Mouse (Mus musculus): ENCODE data around the gene Krt77. TPM values are rescaled to one million over a fixed set of nuclear protein-coding genes. Genes with fewer than 3 reads are reported as not detected.

Gene Krt77
- polyA plus RNA-seq, 1 experiment from 2014 or later: not detected

GRCm38 (mm10) chr15:101852571-101852970 lies 16.9 kb downstream of the Krt77 start:
- H3K27ac ChIP-seq (ENCODE audit: low read depth, low read length): no peak overlapping the region
- H3K4me2 ChIP-seq (ENCODE audit: low read depth, low read length, severe bottlenecking): no peak overlapping the region
- 20% methylated on average over 5 of the region's 5 CpGs for WGBS
- no peaks in the 10 kb centered on the region for H3K9me3 ChIP-seq (ENCODE audit: control insufficient read depth, low read length)
- H3K4me3 ChIP-seq (ENCODE audit: low read depth, low read length): no peak overlapping the region
- no peak overlapping the region for H3K9ac ChIP-seq (ENCODE audit: low read length)
- peaks cover 1% of the 10 kb centered on the region; the same call in 1 of the 2 replicates for H3K27me3 ChIP-seq (ENCODE audit: control insufficient read depth, insufficient read depth, low read length)
- DNase-seq (ENCODE audit: low spot score): no peak
- no peak for ATAC-seq (replicated peaks; ENCODE audit: low FRiP score)
- H3K36me3 ChIP-seq (ENCODE audit: control insufficient read depth, insufficient read depth, low read length): no peaks in the 10 kb centered on the region
- peaks cover 3% of the 10 kb centered on the region; the same call in 1 of the 2 replicates for H3K4me1 ChIP-seq (replicated peaks; ENCODE audit: control insufficient read depth, insufficient read depth, low read length)

GRCm38 (mm10) chr15:101850694-101851093 lies 18.8 kb downstream of the Krt77 start, which contains the start of gene Krt1:
TSS of gene Krt1 (minus strand) at chr15:101850794.
- Histone ChIP-seq H3K9me3 (ENCODE audit: control insufficient read depth, low read length) (no peaks in the 10 kb centered on the region), H3K36me3 (ENCODE audit: control insufficient read depth, insufficient read depth, low read length) (no peaks in the 10 kb centered on the region), H3K4me3 (ENCODE audit: low read depth, low read length) (no peak within 1 kb of the TSS), H3K4me1 (replicated peaks; ENCODE audit: control insufficient read depth, insufficient read depth, low read length) (peaks cover 3% of the 10 kb centered on the region; the same call in 1 of the 2 replicates), H3K9ac (ENCODE audit: low read length) (no peak within 1 kb of the TSS), H3K27me3 (ENCODE audit: control insufficient read depth, insufficient read depth, low read length) (no peaks in the 10 kb centered on the region), H3K4me2 (ENCODE audit: low read depth, low read length, severe bottlenecking) (no peak within 1 kb of the TSS), H3K27ac (ENCODE audit: low read depth, low read length) (no peak within 1 kb of the TSS)
- ATAC-seq (replicated peaks; ENCODE audit: low FRiP score): no peak
- 84% methylated on average over 6 of the region's 6 CpGs for WGBS
- no peak for DNase-seq (ENCODE audit: low spot score)

DNA sequence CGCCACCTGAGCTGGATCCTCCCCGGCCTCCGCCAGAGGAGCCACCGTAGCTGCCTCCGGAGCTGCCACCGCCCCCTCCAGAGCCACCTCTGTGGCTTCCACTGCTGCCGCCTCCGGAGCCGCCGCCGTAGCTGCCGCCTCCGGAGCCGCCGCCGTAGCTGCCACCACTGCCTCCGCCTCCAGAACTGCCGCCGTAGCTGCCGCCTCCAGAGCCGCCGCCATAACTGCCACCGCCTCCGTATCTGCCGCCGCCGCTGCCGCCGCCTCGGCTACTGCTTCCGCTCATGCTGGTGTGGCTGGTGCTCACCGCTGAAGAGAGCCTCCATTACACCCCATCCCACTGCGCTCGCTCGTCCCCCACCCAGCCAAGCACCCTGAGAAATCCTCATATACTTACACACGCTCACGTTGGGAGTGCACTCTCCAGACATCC lies 23.5 kb downstream of the Krt77 start:
- Histone ChIP-seq H3K27ac (ENCODE audit: low read depth, low read length) (no peak overlapping the region), H3K36me3 (ENCODE audit: control insufficient read depth, insufficient read depth, low read length) (no peaks in the 10 kb centered on the region), H3K4me2 (ENCODE audit: low read depth, low read length, severe bottlenecking) (peak overlapping the region; percentile 68), H3K27me3 (ENCODE audit: control insufficient read depth, insufficient read depth, low read length) (no peaks in the 10 kb centered on the region), H3K9ac (ENCODE audit: low read length) (peak overlapping the region; percentile 77), H3K9me3 (ENCODE audit: control insufficient read depth, low read length) (no peaks in the 10 kb centered on the region), H3K4me1 (replicated peaks; ENCODE audit: control insufficient read depth, insufficient read depth, low read length) (no peaks in the 10 kb centered on the region; the same call in 1 of the 2 replicates), H3K4me3 (ENCODE audit: low read depth, low read length) (peak overlapping the region; percentile 52)
- WGBS: under 1% methylated on average over 36 of the region's 37 CpGs
- peak; percentile 80 for ATAC-seq (replicated peaks; ENCODE audit: low FRiP score)
- DNase-seq (ENCODE audit: low spot score): peak; percentile 79

DNA sequence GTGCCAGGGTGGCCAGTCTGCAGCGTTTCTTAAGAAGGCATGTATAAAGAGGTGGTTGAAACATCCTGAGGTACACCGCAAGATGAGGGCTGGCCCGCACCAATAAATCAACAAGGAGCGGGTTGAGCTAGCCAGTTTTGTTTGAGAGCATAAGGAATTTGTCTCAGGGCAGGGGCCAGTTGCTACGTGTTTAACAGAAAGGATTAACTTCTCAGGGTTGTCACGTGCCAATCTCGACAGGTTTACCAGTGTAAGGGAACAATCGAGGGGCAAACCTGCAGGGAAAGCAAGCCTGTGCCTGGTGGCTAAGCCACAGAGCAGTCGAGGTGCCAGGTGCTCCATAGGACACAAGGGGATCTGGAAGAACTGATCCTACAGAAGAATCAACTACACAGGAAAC lies 26.3 kb downstream of the Krt77 start:
- Histone ChIP-seq H3K9me3 (ENCODE audit: control insufficient read depth, low read length) (no peaks in the 10 kb centered on the region), H3K4me2 (ENCODE audit: low read depth, low read length, severe bottlenecking) (no peak overlapping the region)
- 62% methylated on average over 9 of the region's 9 CpGs for WGBS

DNA sequence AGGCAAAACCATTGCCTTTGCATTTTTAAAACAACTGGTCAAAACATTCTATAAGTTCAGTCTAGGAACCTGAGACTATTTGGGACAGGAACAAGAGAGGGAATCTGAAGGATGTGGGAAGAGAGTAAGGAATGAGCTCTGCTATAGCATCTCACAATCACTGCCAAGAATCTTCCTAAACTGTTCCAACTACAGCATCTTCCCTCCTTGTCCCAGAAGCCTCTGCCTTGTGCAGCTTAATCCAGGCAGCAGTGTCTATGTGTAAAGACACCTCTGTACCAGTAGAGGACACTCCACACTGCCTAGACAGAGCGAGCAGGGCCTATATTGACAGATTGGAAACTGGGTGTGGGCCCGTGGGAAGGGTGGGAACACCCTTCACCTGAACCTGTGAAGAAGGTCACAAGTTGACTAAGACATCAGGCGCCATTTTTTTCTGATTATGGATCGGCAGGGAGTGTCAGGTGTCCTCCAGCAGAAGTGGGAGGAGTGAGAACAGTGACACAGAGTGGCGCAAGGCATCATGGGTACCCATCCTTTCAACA lies 34.6 kb downstream of the Krt77 start:
- no peak overlapping the region for H3K4me3 ChIP-seq (ENCODE audit: low read depth, low read length)
- no peaks in the 10 kb centered on the region for H3K27me3 ChIP-seq (ENCODE audit: control insufficient read depth, insufficient read depth, low read length)
- no peaks in the 10 kb centered on the region for H3K36me3 ChIP-seq (ENCODE audit: control insufficient read depth, insufficient read depth, low read length)
- no peaks in the 10 kb centered on the region for H3K4me1 ChIP-seq (replicated peaks; ENCODE audit: control insufficient read depth, insufficient read depth, low read length)
- ATAC-seq (replicated peaks; ENCODE audit: low FRiP score): no peak
- H3K27ac ChIP-seq (ENCODE audit: low read depth, low read length): no peak overlapping the region
- WGBS: 67% methylated on average over 5 of the region's 5 CpGs
- DNase-seq (ENCODE audit: low spot score): no peak
- no peak overlapping the region for H3K4me2 ChIP-seq (ENCODE audit: low read depth, low read length, severe bottlenecking)
- H3K9me3 ChIP-seq (ENCODE audit: control insufficient read depth, low read length): no peaks in the 10 kb centered on the region
- H3K9ac ChIP-seq (ENCODE audit: low read length): no peak overlapping the region

More for the DNA sequence above, 26.3 kb downstream of the Krt77 start:
- H3K9ac ChIP-seq (ENCODE audit: low read length): no peak overlapping the region
- no peak for ATAC-seq (replicated peaks; ENCODE audit: low FRiP score)
- H3K27ac ChIP-seq (ENCODE audit: low read depth, low read length): no peak overlapping the region
- H3K27me3 ChIP-seq (ENCODE audit: control insufficient read depth, insufficient read depth, low read length): no peaks in the 10 kb centered on the region
- H3K36me3 ChIP-seq (ENCODE audit: control insufficient read depth, insufficient read depth, low read length): no peaks in the 10 kb centered on the region
- no peak overlapping the region for H3K4me3 ChIP-seq (ENCODE audit: low read depth, low read length)
- DNase-seq (ENCODE audit: low spot score): no peak
- no peaks in the 10 kb centered on the region; the same call in 1 of the 2 replicates for H3K4me1 ChIP-seq (replicated peaks; ENCODE audit: control insufficient read depth, insufficient read depth, low read length)

- Histone ChIP-seq H3K27me3 (ENCODE audit: control insufficient read depth, insufficient read depth, low read length) (no peaks in the 10 kb centered on the region), H3K4me3 (ENCODE audit: low read depth, low read length) (no peak overlapping the region), H3K4me1 (replicated peaks; ENCODE audit: control insufficient read depth, insufficient read depth, low read length) (no peaks in the 10 kb centered on the region), H3K9ac (ENCODE audit: low read length) (no peak overlapping the region), H3K9me3 (ENCODE audit: control insufficient read depth, low read length) (no peaks in the 10 kb centered on the region), H3K27ac (ENCODE audit: low read depth, low read length) (no peak overlapping the region), H3K36me3 (ENCODE audit: control insufficient read depth, insufficient read depth, low read length) (no peaks in the 10 kb centered on the region), H3K4me2 (ENCODE audit: low read depth, low read length, severe bottlenecking) (no peak overlapping the region)
- 52% methylated on average over 6 of the region's 6 CpGs for WGBS
- DNase-seq (ENCODE audit: low spot score) (no peak), ATAC-seq (replicated peaks; ENCODE audit: low FRiP score) (no peak)
These were observed 36.4 kb downstream of the Krt77 start for GRCm38 (mm10) chr15:101833131-101833530.

- no peaks in the 10 kb centered on the region for H3K27me3 ChIP-seq (ENCODE audit: control insufficient read depth, insufficient read depth, low read length)
- no peak for DNase-seq (ENCODE audit: low spot score)
- WGBS: 64% methylated on average over 5 of the region's 5 CpGs
These were observed 40.1 kb downstream of the Krt77 start for GRCm38 (mm10) chr15:101829441-101829840.

GRCm38 (mm10) chr15:101821786-101822185 lies 47.7 kb downstream of the Krt77 start:
- no peak overlapping the region for H3K27ac ChIP-seq (ENCODE audit: low read depth, low read length)
- DNase-seq (ENCODE audit: low spot score) (no peak), ATAC-seq (replicated peaks; ENCODE audit: low FRiP score) (no peak)
- 25% methylated on average over 3 of the region's 3 CpGs for WGBS
- H3K9me3 ChIP-seq (ENCODE audit: control insufficient read depth, low read length): no peaks in the 10 kb centered on the region
- H3K4me1 ChIP-seq (replicated peaks; ENCODE audit: control insufficient read depth, insufficient read depth, low read length): no peaks in the 10 kb centered on the region
- H3K9ac ChIP-seq (ENCODE audit: low read length): no peak overlapping the region
- H3K27me3 ChIP-seq (ENCODE audit: control insufficient read depth, insufficient read depth, low read length): no peaks in the 10 kb centered on the region
- no peak overlapping the region for H3K4me2 ChIP-seq (ENCODE audit: low read depth, low read length, severe bottlenecking)
- no peaks in the 10 kb centered on the region for H3K36me3 ChIP-seq (ENCODE audit: control insufficient read depth, insufficient read depth, low read length)
- no peak overlapping the region for H3K4me3 ChIP-seq (ENCODE audit: low read depth, low read length)

More at GRCm38 (mm10) chr15:101829441-101829840, 40.1 kb downstream of the Krt77 start:
- no peak for ATAC-seq (replicated peaks; ENCODE audit: low FRiP score)
- no peaks in the 10 kb centered on the region for H3K9me3 ChIP-seq (ENCODE audit: control insufficient read depth, low read length)
- H3K4me2 ChIP-seq (ENCODE audit: low read depth, low read length, severe bottlenecking): no peak overlapping the region
- H3K4me3 ChIP-seq (ENCODE audit: low read depth, low read length): no peak overlapping the region
- H3K9ac ChIP-seq (ENCODE audit: low read length): no peak overlapping the region
- H3K27ac ChIP-seq (ENCODE audit: low read depth, low read length): no peak overlapping the region
- no peaks in the 10 kb centered on the region for H3K4me1 ChIP-seq (replicated peaks; ENCODE audit: control insufficient read depth, insufficient read depth, low read length)
- no peaks in the 10 kb centered on the region for H3K36me3 ChIP-seq (ENCODE audit: control insufficient read depth, insufficient read depth, low read length)

GRCm38 (mm10) chr15:101817875-101818274 lies 51.6 kb downstream of the Krt77 start, which contains the start of gene Krt2:
TSS of gene Krt2 (minus strand) at chr15:101818169.
- no peaks in the 10 kb centered on the region for H3K36me3 ChIP-seq (ENCODE audit: control insufficient read depth, insufficient read depth, low read length)
- no peak within 1 kb of the TSS for H3K9ac ChIP-seq (ENCODE audit: low read length)
- H3K27me3 ChIP-seq (ENCODE audit: control insufficient read depth, insufficient read depth, low read length): no peaks in the 10 kb centered on the region
- H3K4me3 ChIP-seq (ENCODE audit: low read depth, low read length): no peak within 1 kb of the TSS
- no peak within 1 kb of the TSS for H3K4me2 ChIP-seq (ENCODE audit: low read depth, low read length, severe bottlenecking)
- 88% methylated on average over 16 of the region's 16 CpGs for WGBS
- no peak for ATAC-seq (replicated peaks; ENCODE audit: low FRiP score)
- no peak for DNase-seq (ENCODE audit: low spot score)
- H3K9me3 ChIP-seq (ENCODE audit: control insufficient read depth, low read length): no peaks in the 10 kb centered on the region
- H3K4me1 ChIP-seq (replicated peaks; ENCODE audit: control insufficient read depth, insufficient read depth, low read length): no peaks in the 10 kb centered on the region
- H3K27ac ChIP-seq (ENCODE audit: low read depth, low read length): no peak within 1 kb of the TSS

Measured in forebrain, embryonic 11.5 days (tissue).